In genomic region chr9:43238167-43238566, GRCm38 (mm10) we compare ENCODE assay signal across 10 mouse cellular contexts. TPM values are rescaled to one million over a fixed set of nuclear protein-coding genes. Genes with fewer than 3 reads are reported as not detected.
A peak's percentile ranks its signal among the peaks of the same experiment; 100 is the strongest.
DNase-seq lines count a peak whose midpoint lies in the region; ATAC-seq and TF ChIP-seq lines count a peak whose summit lies in the region.
"Had no signal": no experiment of that assay in that cellular context is flagged by ENCODE, and none has a peak within 500 bp of the region (broad histone marks: within the 10 kb centered on the region; RNA-seq: fewer than 3 reads in every experiment).

No protein-coding gene starts in this region.

- WGBS in lung, embryonic 14.5 days = 40% methylated on average over 2 of the region's 2 CpGs
- 22% methylated on average over 2 of the region's 2 CpGs for WGBS in embryonic facial prominence, embryonic 13.5 days
- 54% methylated on average over 2 of the region's 2 CpGs for WGBS in hindbrain, embryonic 13.5 days

- H3K36me3 ChIP-seq in lung, embryonic 14.5 days (ENCODE audit: insufficient read depth) = peaks cover 33% of the 10 kb centered on the region
- peaks cover 35% of the 10 kb centered on the region for H3K36me3 ChIP-seq in embryonic facial prominence, embryonic 13.5 days
- no peaks in the 10 kb centered on the region for H3K36me3 ChIP-seq in hindbrain, embryonic 13.5 days
- no peaks in the 10 kb centered on the region for H3K36me3 ChIP-seq in myocyte (ENCODE audit: control insufficient read depth, insufficient read depth)

- H3K4me3 ChIP-seq in lung, embryonic 14.5 days (ENCODE audit: low read depth, low read length) = peak overlapping the region; percentile 87
- peak overlapping the region; percentile 98 for H3K4me3 ChIP-seq in embryonic facial prominence, embryonic 13.5 days
- H3K4me3 ChIP-seq in hindbrain, embryonic 13.5 days = peak overlapping the region; percentile 53
- peak overlapping the region; percentile 65 for H3K4me3 ChIP-seq in myocyte

- H3K27ac ChIP-seq in lung, embryonic 14.5 days (ENCODE audit: low read depth) = peak overlapping the region; percentile 94
- H3K27ac ChIP-seq in embryonic facial prominence, embryonic 13.5 days = 0 out of 2 replicates have a peak overlapping the region, but pooled peaks have one; percentile 96
- H3K27ac ChIP-seq in hindbrain, embryonic 13.5 days = no peak overlapping the region

- H3K9ac ChIP-seq in lung, embryonic 14.5 days = peak overlapping the region; percentile 83
- H3K9ac ChIP-seq in embryonic facial prominence, embryonic 13.5 days = peak overlapping the region; percentile 91
- no peak overlapping the region for H3K9ac ChIP-seq in hindbrain, embryonic 13.5 days

- H3ac ChIP-seq in myocyte (ENCODE audit: control insufficient read depth, insufficient read length) = no peak overlapping the region

- peaks cover 6% of the 10 kb centered on the region for H3K79me2 ChIP-seq in myocyte (ENCODE audit: control insufficient read depth, insufficient read depth)

- DNase-seq in lung, embryonic 14.5 days = no peak
- DNase-seq in lung, adult 18-20 months = no peak
- DNase-seq in gastrocnemius, postnatal 4 days (ENCODE audit: low spot score in 2 of 2) = no peak
- DNase-seq in gastrocnemius, postnatal 10 days = no peak
- DNase-seq in testis, postnatal 10 days (ENCODE audit: low spot score) = no peak
- DNase-seq: cerebellum, postnatal 36 days; kidney, adult 9 months had no signal

- no peak for TF ChIP-seq CTCF in lung, embryonic 14.5 days (IDR thresholded peaks at IDR 0.05; ENCODE audit: low read depth)

- no peak for ATAC-seq in lung, embryonic 14.5 days (ENCODE audit: insufficient read depth)
- ATAC-seq in embryonic facial prominence, embryonic 13.5 days (ENCODE audit: insufficient number of reproducible peaks, insufficient read depth, low FRiP score, low TSS enrichment, low read depth) = no peak
- no peak for ATAC-seq in hindbrain, embryonic 13.5 days (ENCODE audit: low FRiP score)

- TF ChIP-seq POLR2A in myocyte (IDR thresholded peaks at IDR 0.05; ENCODE audit: insufficient read length, low read depth) = no peak

- H3K4me2 ChIP-seq in lung, embryonic 14.5 days = peak overlapping the region; percentile 75
- H3K4me2 ChIP-seq in embryonic facial prominence, embryonic 13.5 days = peak overlapping the region; percentile 88
- H3K4me2 ChIP-seq in hindbrain, embryonic 13.5 days = peak overlapping the region; percentile 74
- peak overlapping the region; percentile 73 for H3K4me2 ChIP-seq in myocyte (ENCODE audit: low read depth)

- no peaks in the 10 kb centered on the region for H3K9me3 ChIP-seq in lung, embryonic 14.5 days (ENCODE audit: low read depth, low read length)
- H3K9me3 ChIP-seq in embryonic facial prominence, embryonic 13.5 days = no peaks in the 10 kb centered on the region
- H3K9me3 ChIP-seq in hindbrain, embryonic 13.5 days = no peaks in the 10 kb centered on the region

- H3K4me1 ChIP-seq in lung, embryonic 14.5 days (ENCODE audit: insufficient read depth) = peaks cover 36% of the 10 kb centered on the region
- peaks cover 76% of the 10 kb centered on the region for H3K4me1 ChIP-seq in embryonic facial prominence, embryonic 13.5 days
- peaks cover 23% of the 10 kb centered on the region for H3K4me1 ChIP-seq in hindbrain, embryonic 13.5 days (replicated peaks)

- H3K27me3 ChIP-seq in lung, embryonic 14.5 days (ENCODE audit: insufficient read depth, low read length) = no peaks in the 10 kb centered on the region
- H3K27me3 ChIP-seq in embryonic facial prominence, embryonic 13.5 days = no peaks in the 10 kb centered on the region
- H3K27me3 ChIP-seq in hindbrain, embryonic 13.5 days = peaks cover 60% of the 10 kb centered on the region
- no peaks in the 10 kb centered on the region for H3K27me3 ChIP-seq in myocyte (ENCODE audit: control insufficient read depth, insufficient read depth, insufficient read length)

TF ChIP-seq in myocyte, 11 proteins besides CTCF, POLR2A, EP300 and RAD21:
- TF ChIP-seq E2F4 (IDR thresholded peaks at IDR 0.05; ENCODE audit: insufficient read depth) (no peak), SRF (IDR thresholded peaks at IDR 0.05; ENCODE audit: control insufficient read depth, insufficient read length, low read depth) (no peak), TCF3 (IDR thresholded peaks at IDR 0.05; ENCODE audit: insufficient read length, low read depth) (no peak), USF1 (IDR thresholded peaks at IDR 0.05; ENCODE audit: low read depth) (no peak), MAX (IDR thresholded peaks at IDR 0.05; ENCODE audit: low read depth) (no peak), TCF12 (IDR thresholded peaks at IDR 0.05; ENCODE audit: insufficient read depth, poor library complexity, severe bottlenecking) (no peak), MYOD1 (IDR thresholded peaks at IDR 0.05; ENCODE audit: control insufficient read depth in 1 of 3, insufficient read length in 2 of 3, low read depth in 2 of 3) (no peak)

RNA-seq across cellular contexts. Expression of gene Oaf, which starts 1.5 kb away (rescaled TPM):
- polyA plus RNA-seq in lung, embryonic 14.5 days (2014; fragmentation: Nextera tagmentation; extraction: Ambion mirVana) = 84.5 and 95.4 TPM in 2 replicates
- polyA plus RNA-seq in embryonic facial prominence, embryonic 13.5 days (2015; fragmentation: Nextera tagmentation; extraction: Ambion mirVana) = 81.8 and 86.1 TPM in 2 replicates
- 11.3 and 12.6 TPM in 2 replicates for polyA plus RNA-seq in hindbrain, embryonic 13.5 days (2015; fragmentation: Nextera tagmentation; extraction: Ambion mirVana)
- 27.1 TPM for polyA plus RNA-seq in myocyte (2012; fragmentation: generic; extraction: Trizol)
- 10 to 100 TPM; 45.8 to 50.2 TPM for total RNA-seq in gastrocnemius, postnatal 4 days (2021)
- total RNA-seq in gastrocnemius, postnatal 10 days (2021) = 10 to 100 TPM; 26.2 to 34.2 TPM

RNA-seq across cellular contexts. Expression of gene Pou2f3, which starts 28.0 kb away (rescaled TPM):
- polyA plus RNA-seq in lung, embryonic 14.5 days (2014; fragmentation: Nextera tagmentation; extraction: Ambion mirVana) = 0.08 and 0.16 TPM in 2 replicates
- polyA plus RNA-seq in embryonic facial prominence, embryonic 13.5 days (2015; fragmentation: Nextera tagmentation; extraction: Ambion mirVana) = 2.0 and 2.1 TPM in 2 replicates
- polyA plus RNA-seq in hindbrain, embryonic 13.5 days (2015; fragmentation: Nextera tagmentation; extraction: Ambion mirVana) = 0.12 TPM in 1 of 2 replicates, not detected in the other
- not detected for polyA plus RNA-seq in myocyte (2012; fragmentation: generic; extraction: Trizol)
- total RNA-seq in gastrocnemius, postnatal 4 days (2021) = under 1 TPM; 0.15 to 0.23 TPM
- under 1 TPM in 1 of 2 experiments, not detected in 1; 0.09 TPM for total RNA-seq in gastrocnemius, postnatal 10 days (2021)
